Mouse (Mus musculus): Measurements from ENCODE around the gene Slc9a4.

DNA sequence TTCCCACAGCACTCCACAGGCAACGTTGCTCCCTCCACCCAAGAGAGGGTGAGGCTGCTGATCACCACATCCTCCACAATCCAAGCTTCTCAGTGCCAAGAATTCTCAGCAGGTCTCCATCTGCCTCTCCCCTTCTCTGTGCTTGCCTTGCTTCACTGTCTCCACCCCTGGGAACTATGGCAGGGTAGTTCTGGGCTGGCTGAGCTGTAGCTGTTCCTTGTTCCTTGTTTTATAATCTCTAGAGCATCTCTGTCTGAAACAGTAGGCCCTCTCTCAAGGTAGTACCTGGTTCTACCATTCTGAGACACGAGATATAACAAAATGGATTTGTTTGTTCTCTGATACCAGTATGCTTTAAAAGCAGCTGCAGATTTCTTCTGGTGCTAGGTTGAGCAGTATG lies 68.4 kb downstream of the Slc9a4 start:
- TF ChIP-seq POLR2A (IDR thresholded peaks at IDR 0.05; ENCODE audit: control insufficient read depth, low read depth, low read length) (no peak), CTCF (IDR thresholded peaks at IDR 0.05; ENCODE audit: control insufficient read depth, insufficient read depth, insufficient replicate concordance, low read depth, low read length) (no peak)
